Mouse (Mus musculus) ES-Bruce4 (cell line): Measurements from ENCODE around the gene Paxip1. TPM values are rescaled to one million over a fixed set of nuclear protein-coding genes. Genes with fewer than 3 reads are reported as not detected.

Source experiments
- H3K27ac ChIP-seq: 2 replicates; pipeline ENCODE4 v1.5.1; 2012; ENCODE audit warnings: low read length, inconsistent platforms; ENCODE audit not compliant: insufficient read depth
- H3K27me3 ChIP-seq: 2 replicates; pipeline ENCODE4 v1.6.1; 2012; ENCODE audit warnings: mild to moderate bottlenecking, low read length, inconsistent platforms; ENCODE audit not compliant: control insufficient read depth, poor library complexity, insufficient read depth, severe bottlenecking
- H3K36me3 ChIP-seq: 2 replicates; pipeline ENCODE4 v1.6.1; 2012; ENCODE audit warnings: inconsistent platforms, mild to moderate bottlenecking, low read length, moderate library complexity; ENCODE audit not compliant: control insufficient read depth, poor library complexity, insufficient read depth, severe bottlenecking
- H3K4me1 ChIP-seq: one replicate; pipeline ENCODE4 v1.8.1; 2011; ENCODE audit warnings: low read length; ENCODE audit not compliant: control insufficient read depth, insufficient read depth
- H3K4me3 ChIP-seq: 2 replicates; pipeline ENCODE4 v1.5.1; 2011; ENCODE audit warnings: low read depth, mild to moderate bottlenecking, low read length
- H3K9ac ChIP-seq: 2 replicates; pipeline ENCODE4 v1.6.1; 2012; ENCODE audit warnings: low read depth, mild to moderate bottlenecking, inconsistent platforms; ENCODE audit not compliant: poor library complexity, severe bottlenecking
- H3K9me3 ChIP-seq: replicated peaks from 2 replicates; pipeline ENCODE4 v1.6.1; 2012; ENCODE audit warnings: mild to moderate bottlenecking, low read length, inconsistent platforms; ENCODE audit not compliant: control insufficient read depth, poor library complexity, insufficient read depth, severe bottlenecking
- CTCF ChIP-seq: IDR thresholded peaks from one replicate; pipeline ENCODE4 v1.8.1; 2011; ENCODE audit warnings: low read depth, low read length
- EP300 ChIP-seq: IDR thresholded peaks from 2 replicates; pipeline ENCODE4 v1.6.1; 2011; ENCODE audit warnings: low read depth, low read length; ENCODE audit not compliant: insufficient read depth
- POLR2A ChIP-seq: IDR thresholded peaks from one replicate; pipeline ENCODE4 v1.8.1; 2011; ENCODE audit warnings: low read length; ENCODE audit not compliant: insufficient read depth
- polyA plus RNA-seq: library from polyadenylated mRNA; stranded (reverse); fragments of >200 nt; gene quantifications from 2 replicates; pipeline ENCODE4 v1.2.4, GENCODE M21; 2011; ENCODE audit warnings: low read depth; ENCODE audit not compliant: missing spikeins, insufficient read depth, insufficient read length

Paxip1 gene
- polyA plus RNA-seq, 1 experiment = 59.3 TPM

DNA sequence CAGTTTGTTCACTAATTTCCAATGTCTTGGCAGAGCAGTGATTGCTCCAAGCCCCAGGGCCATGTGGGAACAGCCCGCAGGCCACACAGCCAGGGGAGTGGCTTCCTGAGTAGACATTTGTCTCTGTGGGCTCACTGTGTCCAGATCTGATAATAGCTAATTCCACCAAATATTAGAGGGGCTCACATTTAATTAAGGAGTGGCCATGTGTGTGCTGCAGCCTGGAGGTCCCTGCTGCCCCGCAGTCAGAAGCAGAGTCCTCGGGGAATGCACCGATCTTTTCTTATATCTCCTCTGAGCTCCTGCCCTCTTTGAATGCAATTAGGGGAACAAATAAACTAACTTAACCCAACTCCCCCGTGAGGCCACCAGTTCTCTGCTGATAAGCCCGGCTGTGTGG lies 84.9 kb downstream of the Paxip1 start:
- H3K36me3 ChIP-seq = no peaks in the 10 kb centered on the region
- no peaks in the 10 kb centered on the region for H3K4me1 ChIP-seq
- no peak overlapping the region for H3K27ac ChIP-seq
- H3K27me3 ChIP-seq = no peaks in the 10 kb centered on the region
- no peak overlapping the region for H3K9ac ChIP-seq
- TF ChIP-seq POLR2A (no peak), CTCF (no peak), EP300 (no peak)
- H3K9me3 ChIP-seq = no peaks in the 10 kb centered on the region
- no peak overlapping the region for H3K4me3 ChIP-seq

DNA sequence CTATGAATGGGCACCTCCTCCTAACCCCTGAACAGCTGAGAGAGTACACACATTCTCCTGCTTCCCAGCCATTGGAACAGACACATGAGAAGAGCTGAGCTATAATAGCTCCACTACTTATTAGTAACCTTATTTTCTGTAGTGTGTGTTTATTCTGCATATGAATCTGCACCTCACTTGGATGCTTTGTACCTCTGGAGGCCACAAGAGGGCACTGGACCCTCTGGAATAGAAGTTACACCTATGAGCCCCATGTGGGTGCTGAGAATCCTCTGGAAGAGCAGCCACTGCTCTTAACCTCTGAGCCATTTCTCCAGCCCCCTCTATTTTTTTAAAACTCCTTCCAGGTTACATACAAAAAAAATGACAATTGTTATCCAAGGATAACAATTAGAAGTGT lies 86.5 kb downstream of the Paxip1 start:
- no peaks in the 10 kb centered on the region for H3K36me3 ChIP-seq
- H3K27me3 ChIP-seq = no peaks in the 10 kb centered on the region
- no peaks in the 10 kb centered on the region for H3K4me1 ChIP-seq
- H3K9ac ChIP-seq = no peak overlapping the region
- TF ChIP-seq POLR2A = no peak
- peak; percentile 11 for TF ChIP-seq CTCF
- TF ChIP-seq EP300 = no peak
- no peak overlapping the region for H3K4me3 ChIP-seq
- H3K27ac ChIP-seq = no peak overlapping the region
- H3K9me3 ChIP-seq = no peaks in the 10 kb centered on the region

DNA sequence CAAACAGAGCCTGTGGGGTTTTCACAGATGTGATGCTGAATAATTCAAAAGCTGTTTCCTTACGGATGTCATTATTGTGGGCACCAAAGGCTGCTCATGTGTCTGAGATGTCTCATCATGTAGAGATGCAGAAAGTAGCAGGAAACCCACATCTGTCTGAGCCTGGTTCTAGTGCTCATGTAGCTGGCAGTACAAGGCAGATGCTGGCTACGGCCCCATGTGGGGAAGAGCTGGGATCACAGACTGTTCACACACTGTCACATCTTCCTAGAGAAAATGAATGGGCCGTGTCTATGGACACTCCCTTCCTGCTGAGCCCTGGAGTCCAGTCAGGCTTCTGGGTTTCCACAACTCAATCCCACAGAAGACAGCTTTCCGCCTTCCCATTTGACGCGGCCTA lies 89.0 kb downstream of the Paxip1 start:
- no peak overlapping the region for H3K9ac ChIP-seq
- TF ChIP-seq POLR2A (no peak), EP300 (no peak), CTCF (no peak)
- no peaks in the 10 kb centered on the region for H3K4me1 ChIP-seq
- no peak overlapping the region for H3K4me3 ChIP-seq
- H3K9me3 ChIP-seq = no peaks in the 10 kb centered on the region
- H3K36me3 ChIP-seq = no peaks in the 10 kb centered on the region
- no peaks in the 10 kb centered on the region for H3K27me3 ChIP-seq
- H3K27ac ChIP-seq = no peak overlapping the region

Other genes with a start within 250 kb of the Paxip1 start
- not detected in 2 replicates for gene Htr5a, start 50.5 kb upstream of the Paxip1 start, polyA plus RNA-seq